Mouse (Mus musculus): ENCODE data around the gene Slc29a3. TPM values are rescaled to one million over a fixed set of nuclear protein-coding genes. Genes with fewer than 3 reads are reported as not detected.

Gene Slc29a3
- 10 to 100 TPM; 23.4 to 23.9 TPM for total RNA-seq (2023)

DNA sequence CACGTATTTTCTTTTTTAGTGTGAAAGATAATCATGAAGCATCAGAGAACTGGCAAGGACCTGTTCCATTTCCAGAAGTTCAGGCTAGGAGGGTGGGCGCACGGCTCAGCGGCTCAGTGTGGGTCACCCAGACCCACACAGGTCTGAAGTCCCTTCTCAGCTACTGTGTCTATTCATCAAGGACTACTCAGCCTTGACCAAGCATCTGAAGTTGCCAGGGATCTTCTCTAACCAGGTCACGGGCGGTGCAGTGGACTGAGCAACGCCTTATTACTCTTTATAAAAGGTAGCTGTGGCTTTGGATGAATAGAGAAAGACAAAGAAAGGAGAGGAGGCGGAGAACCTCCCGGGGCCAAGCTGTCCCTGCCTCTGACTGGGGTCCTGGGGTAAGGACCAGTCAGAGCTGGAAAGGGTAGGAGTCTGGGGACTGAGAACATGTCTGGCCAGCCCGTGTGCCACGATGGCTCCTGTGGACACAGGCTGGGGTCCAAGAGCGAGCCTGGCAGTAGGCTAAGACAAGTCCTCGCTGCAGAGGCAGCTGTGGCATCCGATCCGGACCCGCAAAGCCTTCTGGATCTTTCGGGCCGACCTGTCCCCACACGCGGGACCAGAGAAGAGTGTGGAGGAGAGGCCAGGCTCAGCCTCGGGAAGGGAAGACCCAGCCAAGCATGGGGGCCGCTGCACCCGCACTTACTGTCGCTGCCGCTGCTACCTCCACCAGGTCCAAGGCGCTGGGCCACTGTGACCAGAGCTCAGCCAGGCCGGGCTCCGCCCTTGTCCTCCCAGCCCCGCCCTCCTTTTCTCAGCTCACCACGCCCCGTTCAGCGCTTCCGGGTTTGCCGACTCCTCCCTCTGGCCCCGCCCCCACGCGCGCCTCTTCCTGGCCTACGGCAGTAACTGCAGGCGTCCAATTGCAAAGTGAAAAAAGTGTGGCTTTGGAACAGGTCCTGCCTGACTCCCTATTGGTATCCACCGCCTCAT is at the start of gene Slc29a3:
Gene Slc29a3, minus strand, starts transcription at position 755 of the 981 bp plus-strand sequence.

DNA sequence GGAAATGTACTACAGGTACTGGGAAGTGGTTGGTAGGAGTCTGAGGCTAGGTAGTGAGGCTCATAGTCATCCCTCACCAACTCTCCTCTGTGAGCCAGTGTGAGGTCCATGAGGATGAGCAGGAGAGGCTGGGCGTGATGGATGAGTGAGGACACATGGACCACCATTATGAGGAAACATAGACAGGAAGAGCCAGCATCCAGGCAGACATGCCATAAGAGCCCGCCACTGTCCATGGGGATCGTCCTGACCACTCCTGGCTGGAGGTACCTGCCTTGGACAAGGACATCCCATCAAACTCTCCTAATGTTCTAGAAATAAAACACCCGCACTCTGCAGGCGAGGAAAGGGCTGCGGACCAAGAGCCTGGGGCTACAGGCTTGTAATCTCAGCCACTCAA is 56.2 kb downstream of the Slc29a3 start, which contains the start of gene Cdh23:
Gene Cdh23, minus strand, starts transcription at position 101 of the 400 bp plus-strand sequence.

Other genes starting within 250 kb of the Slc29a3 start
- 1 to 10 TPM; 4.5 TPM for gene Cdh23, start 56.3 kb downstream of the Slc29a3 start, total RNA-seq (2023)
- gene Unc5b, start 78.8 kb upstream of the Slc29a3 start, total RNA-seq (2023), result under 1 TPM in 1 of 2 experiments, not detected in 1; 0.15 TPM